Mouse (Mus musculus) activated CD4-positive, CD25-positive, alpha-beta regulatory T cell, adult 4 months (primary cell): Measurements from ENCODE around the gene Vars. TPM values are rescaled to one million over a fixed set of nuclear protein-coding genes. Genes with fewer than 3 reads are reported as not detected.

Experiments used
- ATAC-seq: one replicate; pipeline ENCODE4 v1.8.0; 2017
- polyA plus RNA-seq, 2 experiments: library from polyadenylated mRNA; unstranded; fragments of 100-300 nt; shearing (Covaris generic); gene quantifications; one replicate each; pipeline ENCODE4 v1.2.1; 2017

Gene Vars
- polyA plus RNA-seq, 2 experiments from 2014 or later: 28.5 to 29.1 TPM

DNA sequence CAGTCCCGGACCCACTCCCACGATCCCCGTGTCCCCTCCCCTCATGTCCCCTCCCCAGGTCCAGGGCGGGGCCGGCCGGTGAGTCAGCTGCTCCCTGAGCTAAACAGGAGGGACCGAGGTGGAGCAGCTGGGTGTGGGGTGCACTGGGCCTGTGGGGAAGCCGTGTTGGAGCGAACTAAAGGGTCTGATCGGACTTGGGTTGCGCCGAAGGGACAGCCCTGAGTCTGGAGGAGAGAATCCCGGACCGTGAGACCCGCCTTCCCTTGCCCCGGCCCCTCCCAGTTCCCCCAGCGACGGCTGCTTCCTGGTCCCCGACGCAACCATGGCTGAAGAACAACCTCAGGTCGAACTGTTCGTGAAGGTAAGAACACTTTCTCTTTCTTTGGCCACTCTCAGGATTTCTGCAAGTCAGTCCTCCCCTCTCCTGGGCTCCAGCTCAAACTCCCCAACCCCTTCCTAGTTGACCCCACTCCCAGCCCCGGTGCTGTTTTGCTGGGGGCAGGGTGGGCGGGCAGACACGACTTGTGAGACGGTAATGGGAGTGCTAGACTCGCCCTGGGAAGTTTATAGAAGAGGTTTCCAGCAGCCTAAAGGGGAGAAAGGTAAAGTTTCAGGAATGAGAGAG lies 49.5 kb downstream of the Vars start:
- ATAC-seq: no peak

DNA sequence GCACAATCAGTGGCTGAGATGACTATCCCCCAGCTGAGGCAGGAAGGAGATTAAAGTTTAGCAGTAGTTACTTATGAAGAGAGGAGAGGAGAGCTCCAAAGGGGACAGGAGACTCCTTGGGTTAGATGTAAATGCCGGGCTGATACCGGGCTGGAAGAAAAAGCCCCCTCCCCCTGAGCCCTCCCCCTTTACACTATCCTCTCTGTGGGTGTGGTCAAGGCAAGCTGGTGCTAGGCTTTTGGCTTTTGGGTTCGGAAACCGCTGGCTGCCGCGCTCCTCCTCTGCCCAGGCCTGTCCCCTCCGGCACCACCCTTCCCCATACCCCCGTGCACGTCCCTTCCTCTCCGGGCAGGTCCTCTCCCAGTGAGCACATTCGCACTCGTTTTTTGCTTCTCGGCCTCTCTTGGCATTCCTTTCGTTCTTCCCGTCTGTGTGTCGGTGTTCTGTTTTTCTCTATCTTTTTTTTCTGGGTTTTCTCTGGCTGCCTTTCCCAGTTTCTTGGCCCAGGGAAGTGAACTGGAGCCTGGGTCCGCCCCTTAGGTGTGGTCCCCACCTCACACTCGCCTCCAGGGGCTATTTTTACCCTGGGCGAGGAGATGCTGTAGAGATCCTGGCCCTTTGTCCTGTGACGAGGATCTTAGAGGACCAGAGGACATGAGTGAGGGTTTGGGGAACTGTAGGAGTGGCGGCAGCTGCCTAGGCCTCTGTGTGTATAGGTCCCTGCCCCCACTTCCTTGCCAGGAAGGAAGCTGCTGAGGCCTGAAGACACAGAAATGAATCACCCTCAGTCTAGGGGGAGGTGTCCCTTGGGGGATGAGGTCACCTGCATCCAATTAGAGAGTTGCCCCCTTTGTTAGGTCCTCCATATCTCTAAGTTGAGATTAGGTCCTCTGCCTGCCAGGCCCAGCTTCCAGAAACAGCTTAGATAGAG lies 50.6 kb downstream of the Vars start:
- ATAC-seq: peak; percentile 91

DNA sequence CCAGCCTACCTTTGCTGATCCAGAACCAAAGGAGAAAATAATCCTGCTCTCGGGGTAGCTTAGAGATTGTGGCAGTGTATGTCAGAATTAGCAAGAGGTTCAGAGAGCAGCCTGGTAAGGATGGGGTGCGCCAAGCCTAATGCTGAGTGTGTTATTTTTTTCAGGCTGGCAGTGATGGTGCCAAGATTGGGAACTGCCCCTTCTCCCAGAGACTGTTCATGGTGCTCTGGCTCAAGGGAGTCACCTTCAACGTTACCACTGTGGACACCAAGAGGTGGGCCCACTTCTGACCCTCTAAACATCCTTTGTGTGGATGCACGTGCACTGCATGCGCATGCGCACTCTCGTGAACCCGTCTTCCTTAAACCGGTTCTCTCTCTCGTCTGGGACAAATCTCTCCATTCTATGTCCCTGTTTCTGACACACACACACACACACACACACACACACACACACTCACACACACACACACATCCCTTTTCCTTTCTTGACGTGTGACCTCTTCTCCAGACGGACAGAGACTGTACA lies 51.5 kb downstream of the Vars start:
- no peak for ATAC-seq

DNA sequence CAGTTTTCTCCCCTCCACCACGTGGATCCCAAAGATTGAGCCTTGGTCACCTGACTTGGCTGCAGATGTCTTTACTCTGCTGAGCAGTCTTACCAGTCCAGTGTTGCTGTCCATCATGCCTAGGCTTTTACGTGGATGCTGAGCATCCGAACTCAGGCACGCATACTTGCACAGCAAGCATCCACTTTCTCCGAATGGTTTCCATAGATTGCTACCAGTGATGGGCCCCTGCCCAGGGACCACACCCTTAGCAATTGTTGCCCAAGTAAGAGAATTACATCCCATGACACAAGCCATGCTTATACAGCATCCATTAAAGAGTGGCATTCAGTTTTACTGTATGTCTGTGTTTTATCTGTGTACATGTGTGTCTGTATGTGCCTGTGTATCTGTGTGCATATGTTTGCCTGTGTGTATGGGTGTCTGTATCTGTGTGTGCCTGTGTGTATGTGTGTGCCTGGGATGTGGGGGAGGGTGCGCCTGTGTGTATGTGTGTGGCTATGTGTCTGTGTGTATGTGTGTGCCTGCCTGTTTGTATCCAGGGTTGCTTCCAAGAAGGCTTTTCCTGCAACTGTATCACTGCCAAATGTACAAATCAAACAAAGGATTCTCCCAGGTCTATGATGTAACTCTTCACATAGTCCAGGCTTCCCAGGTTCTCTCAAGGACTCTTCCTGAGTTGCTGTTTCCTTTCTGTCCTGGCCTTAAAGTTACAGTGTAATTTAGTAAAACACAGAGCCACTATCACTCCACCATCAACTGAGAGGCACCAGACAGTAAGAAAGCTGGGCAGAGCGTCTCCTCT lies 55.1 kb downstream of the Vars start:
- ATAC-seq: no peak

DNA sequence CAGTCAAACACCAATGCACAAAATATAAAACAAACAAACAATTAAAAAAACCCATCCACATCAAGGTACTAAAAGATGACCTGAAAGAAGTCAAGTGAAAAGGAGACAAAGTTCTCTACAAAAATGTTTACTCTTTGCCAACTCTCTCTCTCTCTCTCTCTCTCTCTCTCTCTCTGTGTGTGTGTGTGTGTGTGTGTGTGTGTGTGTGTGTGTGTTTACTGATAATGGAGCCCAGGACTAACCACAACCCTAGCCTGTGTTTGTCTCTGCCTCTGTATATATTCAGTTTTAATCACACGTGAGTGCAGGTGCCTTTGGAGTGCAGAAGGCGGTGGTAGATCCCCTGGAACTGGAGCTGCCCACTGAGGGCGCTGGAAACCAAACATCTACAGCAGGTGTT lies 56.3 kb downstream of the Vars start:
- ATAC-seq: no peak

DNA sequence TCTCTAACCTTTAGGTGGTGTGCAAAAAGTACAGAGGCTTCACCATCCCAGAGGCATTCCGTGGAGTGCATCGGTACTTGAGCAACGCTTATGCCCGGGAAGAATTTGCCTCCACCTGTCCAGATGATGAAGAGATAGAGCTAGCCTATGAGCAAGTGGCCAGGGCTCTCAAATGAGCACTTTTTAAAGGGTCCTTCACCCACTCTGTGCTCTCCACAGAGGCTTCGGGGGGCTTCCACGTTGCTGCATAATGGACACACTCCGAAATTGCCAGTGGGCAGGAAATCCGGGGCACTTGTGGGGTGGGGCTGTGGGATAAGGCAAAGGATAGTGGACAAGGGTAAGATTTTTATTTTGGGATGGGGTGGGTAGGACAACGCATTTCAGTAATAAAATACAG lies 57.5 kb downstream of the Vars start:
- ATAC-seq: no peak

DNA sequence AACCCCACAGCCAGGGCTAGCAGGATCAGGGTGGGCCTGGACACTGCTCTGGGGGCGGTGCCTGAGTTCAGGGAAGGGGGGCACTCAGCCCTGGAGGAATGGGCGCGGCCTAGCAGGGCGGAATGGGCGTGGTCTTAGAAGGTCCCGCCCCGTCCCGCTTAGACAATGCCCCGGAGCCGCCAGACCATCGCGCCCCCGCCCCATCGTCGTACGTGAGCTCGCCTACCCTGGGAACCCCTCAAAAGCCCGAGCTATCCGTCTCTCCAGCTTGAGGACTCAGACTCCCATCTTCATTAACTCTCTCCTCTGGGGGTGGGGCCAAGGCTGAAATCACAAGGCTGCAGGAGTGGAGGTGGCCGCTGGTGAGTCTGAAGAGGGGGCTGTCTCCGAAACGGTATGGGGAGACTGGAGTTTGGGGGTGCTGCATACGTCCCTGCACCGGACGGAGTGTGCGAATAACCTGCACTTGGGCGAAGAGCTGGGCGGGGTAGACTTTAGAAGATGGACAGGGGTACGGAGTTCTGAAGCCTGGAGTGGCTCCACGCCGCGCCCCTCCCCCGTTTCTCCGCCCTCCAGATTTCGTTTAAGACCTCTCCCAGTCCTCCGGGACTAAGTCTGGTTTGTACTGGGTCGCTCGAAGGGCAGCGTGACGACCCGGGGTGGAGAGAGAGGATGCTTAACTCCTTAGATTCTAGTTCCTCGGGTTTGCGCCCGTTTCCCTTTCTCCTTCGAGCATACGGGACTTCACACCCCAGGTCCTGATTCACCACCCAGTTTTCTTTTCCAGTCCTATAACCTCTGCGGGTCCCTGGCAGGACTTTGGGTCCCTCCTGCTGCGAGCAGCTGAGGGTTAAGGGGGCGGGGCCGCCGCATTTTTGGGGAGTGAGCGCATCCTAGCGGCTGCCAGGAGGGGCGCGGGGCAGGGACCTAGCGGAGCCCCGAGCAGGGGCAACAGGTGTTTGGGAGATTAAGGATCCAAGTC lies 58.4 kb downstream of the Vars start, which contains the start of gene Ddah2:
Gene Ddah2, plus strand, starts transcription at position 125 of the 982 bp plus-strand sequence.
- ATAC-seq: peak; percentile 80

DNA sequence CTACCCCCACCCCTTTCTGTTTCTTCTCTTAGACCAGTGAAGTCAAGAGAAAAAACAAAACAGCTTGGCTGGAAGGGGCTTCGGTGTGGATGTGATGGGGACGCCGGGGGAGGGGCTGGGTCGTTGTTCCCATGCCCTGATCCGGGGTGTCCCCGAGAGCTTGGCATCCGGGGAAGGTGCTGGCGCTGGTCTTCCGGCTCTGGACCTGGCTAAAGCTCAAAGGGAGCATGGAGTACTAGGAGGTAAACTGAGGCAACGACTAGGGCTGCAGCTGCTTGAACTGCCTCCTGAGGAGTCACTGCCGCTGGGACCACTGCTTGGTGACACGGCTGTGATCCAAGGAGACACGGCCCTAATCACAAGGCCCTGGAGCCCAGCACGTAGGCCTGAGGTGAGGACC lies 59.3 kb downstream of the Vars start:
- ATAC-seq: no peak

DNA sequence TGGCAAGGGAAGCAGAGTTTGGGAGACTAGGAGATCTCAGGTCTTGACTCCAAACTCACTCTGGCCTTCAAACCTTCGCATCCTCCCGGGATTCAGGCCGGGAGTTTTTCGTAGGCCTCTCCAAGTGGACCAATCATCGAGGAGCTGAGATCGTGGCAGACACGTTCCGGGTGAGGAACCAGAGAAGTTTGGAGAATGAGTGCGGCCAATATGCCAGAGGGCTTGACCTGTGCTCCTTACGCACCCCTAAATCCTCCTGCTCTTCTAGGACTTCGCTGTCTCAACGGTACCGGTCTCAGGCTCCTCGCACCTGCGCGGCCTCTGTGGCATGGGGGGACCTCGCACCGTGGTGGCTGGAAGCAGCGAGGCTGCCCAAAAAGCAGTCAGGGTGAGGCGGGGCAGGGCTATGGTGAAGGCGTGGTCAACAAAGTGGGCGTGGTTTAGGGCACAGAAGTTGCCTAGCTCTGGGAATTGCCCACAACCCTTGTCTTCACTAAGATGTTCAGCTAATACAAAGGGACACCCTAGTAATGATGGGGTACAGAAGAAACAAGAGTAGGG lies 60.0 kb downstream of the Vars start:
- ATAC-seq: no peak

DNA sequence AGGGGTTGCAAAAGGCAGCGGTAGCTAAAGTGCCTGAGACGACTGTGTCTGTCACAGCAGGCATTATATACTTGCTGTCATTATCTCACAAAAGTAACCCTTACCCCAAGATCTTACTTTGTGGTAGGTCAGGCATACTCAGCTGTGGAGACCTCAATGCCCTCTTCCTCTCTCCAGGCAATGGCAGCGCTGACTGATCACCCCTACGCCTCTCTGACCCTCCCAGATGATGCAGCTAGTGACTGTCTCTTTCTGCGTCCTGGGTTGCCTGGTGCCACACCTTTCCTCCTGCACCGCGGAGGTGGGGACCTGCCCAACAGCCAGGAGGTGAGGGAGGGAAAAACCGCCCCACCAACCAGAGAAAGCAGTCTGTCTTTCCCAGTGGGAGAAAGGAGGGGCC lies 60.5 kb downstream of the Vars start:
- no peak for ATAC-seq

DNA sequence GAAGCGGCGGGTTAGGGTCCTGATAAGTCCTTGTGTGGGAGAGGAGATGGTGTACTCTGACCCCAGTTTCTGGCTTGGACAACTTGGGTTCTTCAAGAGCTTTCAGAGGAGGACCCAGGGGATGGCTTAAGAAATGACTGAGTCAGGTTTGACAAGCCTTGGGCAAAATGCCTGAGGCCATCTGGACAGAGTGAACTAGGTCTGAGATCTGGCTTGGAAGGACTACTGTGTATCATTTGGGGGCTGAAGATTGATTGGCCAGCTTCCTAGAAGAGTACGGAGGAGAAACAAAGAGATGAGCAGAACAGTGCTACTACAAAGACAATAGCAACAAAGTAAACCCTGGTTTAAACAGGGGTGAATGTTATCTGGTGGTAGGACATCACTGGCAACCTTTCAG lies 62.7 kb downstream of the Vars start:
- ATAC-seq: no peak

DNA sequence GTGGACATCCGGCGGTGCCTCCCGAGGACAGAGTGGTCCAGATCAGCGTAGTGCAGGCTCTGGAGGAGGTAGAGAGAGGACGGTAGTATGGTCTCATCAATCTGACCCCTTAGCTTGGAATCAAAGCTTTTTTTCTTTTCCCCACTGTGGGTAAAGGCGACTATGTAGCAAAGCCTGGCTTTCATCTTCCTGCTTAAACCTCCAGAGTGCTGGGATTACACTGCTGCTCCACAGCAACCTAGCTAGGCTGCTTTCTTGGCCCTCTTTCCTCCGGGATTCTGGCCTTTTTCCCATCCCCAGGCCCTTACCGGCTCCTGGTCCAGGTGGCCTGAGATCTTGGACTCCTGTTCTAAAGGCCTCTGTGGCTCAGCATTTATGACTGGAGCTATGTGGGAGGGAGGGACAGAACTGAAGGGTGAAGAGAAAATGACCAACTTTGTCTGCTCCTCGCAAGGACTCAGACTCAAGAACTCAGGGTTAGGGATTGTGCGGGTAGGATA lies 63.6 kb downstream of the Vars start:
- no peak for ATAC-seq

DNA sequence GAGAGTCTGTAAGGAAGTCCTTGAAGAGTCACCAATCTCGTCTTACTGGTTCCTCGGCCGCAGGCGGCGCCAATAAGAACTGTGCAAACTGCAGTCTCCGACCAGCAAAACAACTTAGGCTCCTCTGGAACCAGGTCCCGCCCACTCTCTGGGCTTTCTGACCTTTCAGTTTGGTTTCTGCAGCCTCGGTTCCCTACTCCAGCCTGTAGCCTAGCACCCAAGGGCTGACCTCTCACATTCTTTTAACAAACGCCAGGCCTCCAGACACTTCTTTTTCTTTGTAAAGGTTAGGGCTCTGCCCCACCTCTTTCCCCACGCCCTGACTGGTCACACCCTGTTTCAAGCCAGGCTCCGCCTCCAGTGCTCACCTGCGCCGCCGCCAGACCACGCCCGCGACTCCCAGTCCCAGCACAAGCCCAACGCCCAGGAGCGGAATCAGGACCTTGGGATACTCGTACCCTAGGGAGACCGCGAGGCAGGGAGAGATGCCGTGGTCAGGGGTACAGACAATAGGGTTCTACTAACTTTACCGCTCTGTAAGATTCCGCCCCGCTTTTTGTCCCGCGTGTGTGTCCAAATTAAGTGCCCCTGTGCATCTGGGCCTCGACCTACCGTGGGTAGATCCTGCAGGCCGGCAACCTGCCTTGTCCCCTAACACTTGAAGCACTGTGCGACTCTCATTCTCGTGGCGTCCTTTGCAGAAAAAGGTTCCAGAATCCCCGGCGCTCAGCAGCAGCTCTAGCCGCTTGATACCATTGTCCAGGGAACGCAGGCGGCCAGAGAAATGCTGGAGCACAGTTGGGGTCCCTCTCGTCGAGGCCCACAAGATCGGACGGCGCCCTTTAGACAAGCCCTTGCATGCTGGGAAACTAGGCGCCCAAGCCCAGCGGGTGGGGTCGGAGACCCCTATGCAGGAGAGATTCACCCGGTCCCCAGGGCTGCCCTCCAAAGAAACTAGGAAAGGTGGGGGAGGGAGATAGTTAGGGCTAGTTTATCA lies 64.5 kb downstream of the Vars start, which contains the start of gene Ly6g6c:
Gene Ly6g6c, plus strand, starts transcription at position 438 of the 997 bp plus-strand sequence.
- peak; percentile 23 for ATAC-seq

Other genes with a start within 250 kb of the Vars start
- gene Cyp21a1, start 196.4 kb upstream of the Vars start, polyA plus RNA-seq: not detected
- 10 to 100 TPM; 37.3 to 51.6 TPM for gene Stk19, start 164.0 kb upstream of the Vars start, polyA plus RNA-seq
- 10 to 100 TPM; 19.8 to 28.0 TPM for gene Dxo, start 164.0 kb upstream of the Vars start, polyA plus RNA-seq
- 10 to 100 TPM; 26.0 to 38.5 TPM for gene Skiv2l, start 150.8 kb upstream of the Vars start, polyA plus RNA-seq
- 10 to 100 TPM; 45.4 to 53.4 TPM for gene Nelfe, start 150.6 kb upstream of the Vars start, polyA plus RNA-seq
- under 1 TPM; 0.79 to 0.83 TPM for gene Cfb, start 138.5 kb upstream of the Vars start, polyA plus RNA-seq
- gene Zbtb12, start 121.5 kb upstream of the Vars start, polyA plus RNA-seq: not detected
- gene Gm20547, start 118.9 kb upstream of the Vars start, polyA plus RNA-seq: not detected
- under 1 TPM in 1 of 2 experiments, not detected in 1; 0.73 TPM for gene C2, start 102.7 kb upstream of the Vars start, polyA plus RNA-seq
- gene Ehmt2, start 102.5 kb upstream of the Vars start, polyA plus RNA-seq: 10 to 100 TPM; 32.8 to 37.0 TPM
- not detected for gene Slc44a4, start 86.5 kb upstream of the Vars start, polyA plus RNA-seq
- gene Neu1, start 69.7 kb upstream of the Vars start, polyA plus RNA-seq: 10 to 100 TPM; 18.6 to 19.9 TPM
- 1 to 10 TPM in 1 of 2 experiments, not detected in 1; 7.0 TPM for gene Hspa1b, start 41.7 kb upstream of the Vars start, polyA plus RNA-seq
- gene Gm20481, start 31.1 kb upstream of the Vars start, polyA plus RNA-seq: not detected
- 1 to 10 TPM in 1 of 2 experiments, under 1 TPM in 1; 0.17 to 5.1 TPM for gene Hspa1a, start 28.8 kb upstream of the Vars start, polyA plus RNA-seq
- gene Hspa1l, start 28.3 kb upstream of the Vars start, polyA plus RNA-seq: under 1 TPM in 1 of 2 experiments, not detected in 1; 0.46 TPM
- gene Lsm2, start 19.1 kb upstream of the Vars start, polyA plus RNA-seq: 10 to 100 TPM; 45.5 to 61.3 TPM
- gene Vwa7, start 15.6 kb downstream of the Vars start, polyA plus RNA-seq: under 1 TPM; 0.11 to 0.12 TPM
- gene Sapcd1, start 27.0 kb downstream of the Vars start, polyA plus RNA-seq: 1 to 10 TPM; 1.8 to 2.1 TPM
- 1 to 10 TPM; 1.3 to 1.6 TPM for gene Msh5, start 45.8 kb downstream of the Vars start, polyA plus RNA-seq
- 100 to 1,000 TPM; 464 to 670 TPM for gene Clic1, start 49.0 kb downstream of the Vars start, polyA plus RNA-seq
- 1 to 10 TPM in 1 of 2 experiments, under 1 TPM in 1; 0.36 to 1.8 TPM for gene Ddah2, start 58.0 kb downstream of the Vars start, polyA plus RNA-seq
- not detected for gene Ly6g6c, start 64.4 kb downstream of the Vars start, polyA plus RNA-seq
- gene Mpig6b, start 65.2 kb downstream of the Vars start, polyA plus RNA-seq: not detected
- gene Ly6g6e, start 75.9 kb downstream of the Vars start, polyA plus RNA-seq: not detected
- not detected for gene Ly6g6d, start 77.1 kb downstream of the Vars start, polyA plus RNA-seq
- gene Ly6g6f, start 84.6 kb downstream of the Vars start, polyA plus RNA-seq: under 1 TPM in 1 of 2 experiments, not detected in 1; 0.29 TPM
- 10 to 100 TPM; 18.7 to 20.6 TPM for gene Abhd16a, start 88.3 kb downstream of the Vars start, polyA plus RNA-seq
- gene Ly6g5c, start 107.3 kb downstream of the Vars start, polyA plus RNA-seq: not detected
- gene Ly6g5b, start 114.4 kb downstream of the Vars start, polyA plus RNA-seq: 1 to 10 TPM; 1.9 to 2.4 TPM
- gene Gpank1, start 120.5 kb downstream of the Vars start, polyA plus RNA-seq: 10 to 100 TPM; 60.4 to 70.2 TPM
- gene Csnk2b, start 121.1 kb downstream of the Vars start, polyA plus RNA-seq: 100 to 1,000 TPM; 274 to 355 TPM
- gene D17H6S53E, start 125.4 kb downstream of the Vars start, polyA plus RNA-seq: 10 to 100 TPM; 22.6 to 26.3 TPM
- not detected for gene Apom, start 131.1 kb downstream of the Vars start, polyA plus RNA-seq
- 10 to 100 TPM; 26.2 to 34.1 TPM for gene Bag6, start 134.2 kb downstream of the Vars start, polyA plus RNA-seq
- gene Prrc2a, start 163.9 kb downstream of the Vars start, polyA plus RNA-seq: 10 to 100 TPM; 38.8 to 78.9 TPM
- gene Aif1, start 175.1 kb downstream of the Vars start, polyA plus RNA-seq: 1 to 10 TPM in 1 of 2 experiments, under 1 TPM in 1; 0.91 to 1.9 TPM
- gene Lst1, start 187.5 kb downstream of the Vars start, polyA plus RNA-seq: 10 to 100 TPM in 1 of 2 experiments, 1 to 10 TPM in 1; 5.4 to 13.4 TPM
- gene Ltb, start 193.5 kb downstream of the Vars start, polyA plus RNA-seq: 100 to 1,000 TPM; 134 to 383 TPM
- gene Tnf, start 201.0 kb downstream of the Vars start, polyA plus RNA-seq: 10 to 100 TPM; 21.5 to 21.6 TPM
- 10 to 100 TPM; 70.5 to 90.5 TPM for gene Lta, start 204.4 kb downstream of the Vars start, polyA plus RNA-seq
- 1 to 10 TPM in 1 of 2 experiments, not detected in 1; 1.8 TPM for gene Gm16181, start 219.8 kb downstream of the Vars start, polyA plus RNA-seq
- gene Atp6v1g2, start 232.7 kb downstream of the Vars start, polyA plus RNA-seq: 1 to 10 TPM; 2.3 to 4.0 TPM
- 1 to 10 TPM; 3.4 to 4.4 TPM for gene Nfkbil1, start 234.8 kb downstream of the Vars start, polyA plus RNA-seq
- 100 to 1,000 TPM; 200 to 247 TPM for gene Ddx39b, start 240.8 kb downstream of the Vars start, polyA plus RNA-seq